Mouse (Mus musculus): ENCODE measurements at regions not wholly inside any gene's neighbourhood (a gene's known extent, or its start where the extent isn't known, plus 50 kb on each side); places are given as distances from the start of the nearest gene placed in this dataset.

- TF ChIP-seq CTCF (IDR thresholded peaks at IDR 0.05; ENCODE audit: control insufficient read depth, insufficient read depth, insufficient read length): no peak
- no peak for TF ChIP-seq FOSL1 (IDR thresholded peaks at IDR 0.05; ENCODE audit: insufficient read depth, low read length, poor library complexity, severe bottlenecking)
- TF ChIP-seq USF1 (IDR thresholded peaks at IDR 0.05; ENCODE audit: low read depth): no peak
- no peak for TF ChIP-seq MAX (IDR thresholded peaks at IDR 0.05)
These were observed 800.8 kb upstream of the Tenm2 start for GRCm38 (mm10) chr11:38036582-38036981.

All from C2C12 (cell line).